Mouse (Mus musculus): ENCODE measurements around the gene Nav1. TPM values are rescaled to one million over a fixed set of nuclear protein-coding genes. Genes with fewer than 3 reads are reported as not detected.

Gene Nav1
- total and polyA plus RNA-seq, 2 experiments, result 0.83 to 1.8 TPM

- no peaks in the 10 kb centered on the region for H3K79me2 ChIP-seq (ENCODE audit: control insufficient read depth, insufficient read depth, low read length)
- no peak for DNase-seq (ENCODE audit: extremely low read depth, low read depth, low spot score)
- whole genome bisulfite sequencing, result 92% methylated on average over 13 of the region's 13 CpGs
- no peak overlapping the region for H3K27ac ChIP-seq (replicated peaks; ENCODE audit: insufficient read depth, low read depth, low read length)
- TF ChIP-seq POLR2A (IDR thresholded peaks at IDR 0.05; ENCODE audit: extremely low read depth, insufficient read depth, low read length) (no peak), CTCF (IDR thresholded peaks at IDR 0.05; ENCODE audit: low read depth, low read length) (no peak)
- no peaks in the 10 kb centered on the region for H3K27me3 ChIP-seq (ENCODE audit: control insufficient read depth, insufficient read depth, low read length)
- H3K9ac ChIP-seq (ENCODE audit: low read depth, low read length), result no peak overlapping the region
- no peaks in the 10 kb centered on the region for H3K36me3 ChIP-seq (ENCODE audit: control insufficient read depth, insufficient read depth, low read length)
- H3K4me1 ChIP-seq (ENCODE audit: control insufficient read depth, insufficient read depth, low read length), result no peaks in the 10 kb centered on the region
- no peak overlapping the region for H3K4me3 ChIP-seq (ENCODE audit: insufficient read depth, low read depth, low read length)
These were observed 136.5 kb downstream of the Nav1 start for GRCm38 (mm10) chr1:135470546-135470945.

GRCm38 (mm10) chr1:135467462-135467861 lies 139.6 kb downstream of the Nav1 start:
- Histone ChIP-seq H3K4me3 (ENCODE audit: insufficient read depth, low read depth, low read length) (no peak overlapping the region), H3K79me2 (ENCODE audit: control insufficient read depth, insufficient read depth, low read length) (no peaks in the 10 kb centered on the region), H3K9ac (ENCODE audit: low read depth, low read length) (no peak overlapping the region), H3K4me1 (ENCODE audit: control insufficient read depth, insufficient read depth, low read length) (no peaks in the 10 kb centered on the region), H3K27ac (replicated peaks; ENCODE audit: insufficient read depth, low read depth, low read length) (no peak overlapping the region), H3K36me3 (ENCODE audit: control insufficient read depth, insufficient read depth, low read length) (no peaks in the 10 kb centered on the region), H3K27me3 (ENCODE audit: control insufficient read depth, insufficient read depth, low read length) (no peaks in the 10 kb centered on the region)
- TF ChIP-seq CTCF (IDR thresholded peaks at IDR 0.05; ENCODE audit: low read depth, low read length) (no peak), POLR2A (IDR thresholded peaks at IDR 0.05; ENCODE audit: extremely low read depth, insufficient read depth, low read length) (no peak)
- DNase-seq (ENCODE audit: extremely low read depth, low read depth, low spot score), result no peak
- WGBS, result 91% methylated on average over 5 of the region's 5 CpGs

DNA sequence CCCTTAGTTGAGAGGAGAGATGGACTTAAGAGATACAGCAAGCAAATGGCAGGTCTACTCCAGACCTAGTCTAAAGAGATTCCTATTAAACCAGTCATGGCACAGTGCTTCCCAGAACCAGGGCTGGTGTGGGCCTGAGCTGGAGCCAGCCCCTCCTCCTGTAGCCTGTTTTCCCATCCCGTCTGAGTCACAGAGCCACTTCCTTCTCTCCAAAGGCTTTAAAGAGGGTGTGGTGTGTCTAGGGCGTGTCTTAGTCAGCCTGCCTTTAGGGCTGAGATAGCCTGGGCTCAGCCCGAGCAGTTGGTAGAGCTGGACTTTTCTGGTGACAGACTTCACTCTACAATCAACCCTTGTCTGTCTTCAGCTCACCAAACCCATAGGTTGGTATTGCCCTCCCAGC lies 140.2 kb downstream of the Nav1 start:
- H3K4me3 ChIP-seq (ENCODE audit: insufficient read depth, low read depth, low read length), result no peak overlapping the region
- no peak overlapping the region for H3K9ac ChIP-seq (ENCODE audit: low read depth, low read length)
- no peaks in the 10 kb centered on the region for H3K27me3 ChIP-seq (ENCODE audit: control insufficient read depth, insufficient read depth, low read length)
- H3K36me3 ChIP-seq (ENCODE audit: control insufficient read depth, insufficient read depth, low read length), result no peaks in the 10 kb centered on the region
- 68% methylated on average over 3 of the region's 3 CpGs for WGBS
- DNase-seq (ENCODE audit: extremely low read depth, low read depth, low spot score), result no peak
- H3K27ac ChIP-seq (replicated peaks; ENCODE audit: insufficient read depth, low read depth, low read length), result no peak overlapping the region
- H3K4me1 ChIP-seq (ENCODE audit: control insufficient read depth, insufficient read depth, low read length), result no peaks in the 10 kb centered on the region
- no peaks in the 10 kb centered on the region for H3K79me2 ChIP-seq (ENCODE audit: control insufficient read depth, insufficient read depth, low read length)
- no peak for TF ChIP-seq POLR2A (IDR thresholded peaks at IDR 0.05; ENCODE audit: extremely low read depth, insufficient read depth, low read length)
- no peak for TF ChIP-seq CTCF (IDR thresholded peaks at IDR 0.05; ENCODE audit: low read depth, low read length)

DNA sequence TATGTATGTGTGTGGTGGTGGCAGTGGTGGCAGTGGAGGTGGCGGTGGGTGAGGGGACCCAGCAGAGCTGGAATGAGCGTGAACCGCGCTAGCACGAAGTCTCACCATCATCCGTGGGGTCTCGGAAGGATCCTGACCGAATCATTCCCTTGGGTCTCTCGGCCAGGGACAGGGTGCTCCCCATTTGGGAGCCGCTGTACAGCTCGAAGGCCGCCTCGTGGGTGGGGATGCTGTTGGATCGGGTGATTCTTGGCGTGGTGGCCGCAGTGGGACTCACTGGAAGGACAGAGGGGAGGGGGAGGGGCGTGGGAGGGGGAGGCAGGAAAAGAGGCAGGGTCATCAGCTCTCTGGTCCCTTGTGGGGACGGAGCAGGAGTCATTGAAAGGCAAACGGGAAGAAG lies 141.4 kb downstream of the Nav1 start:
- no peak for TF ChIP-seq CTCF (IDR thresholded peaks at IDR 0.05; ENCODE audit: low read depth, low read length)
- no peak for TF ChIP-seq POLR2A (IDR thresholded peaks at IDR 0.05; ENCODE audit: extremely low read depth, insufficient read depth, low read length)

DNA sequence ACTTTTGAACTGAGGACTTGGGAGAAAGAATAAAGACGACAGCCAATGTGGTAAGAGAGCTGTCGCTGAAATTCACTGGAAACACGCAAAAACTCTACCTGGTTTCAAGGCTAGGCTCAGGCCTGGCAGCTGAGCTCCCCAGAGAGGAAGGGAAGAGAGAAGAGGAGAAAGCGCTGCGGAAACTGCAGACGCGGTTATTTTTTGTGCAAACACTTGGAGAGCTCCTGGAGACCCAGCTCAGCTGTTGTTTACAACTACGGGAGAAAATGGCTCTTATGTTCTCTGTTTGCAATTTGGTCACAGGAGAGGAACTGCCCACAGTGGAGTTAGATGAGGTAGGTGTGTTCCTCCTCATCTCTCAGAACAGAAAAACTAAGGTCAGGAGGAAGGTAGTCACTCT lies 144.4 kb downstream of the Nav1 start:
- Histone ChIP-seq H3K36me3 (ENCODE audit: control insufficient read depth, insufficient read depth, low read length) (no peaks in the 10 kb centered on the region), H3K4me1 (ENCODE audit: control insufficient read depth, insufficient read depth, low read length) (no peaks in the 10 kb centered on the region), H3K4me3 (ENCODE audit: insufficient read depth, low read depth, low read length) (no peak overlapping the region), H3K79me2 (ENCODE audit: control insufficient read depth, insufficient read depth, low read length) (no peaks in the 10 kb centered on the region), H3K27ac (replicated peaks; ENCODE audit: insufficient read depth, low read depth, low read length) (no peak overlapping the region), H3K27me3 (ENCODE audit: control insufficient read depth, insufficient read depth, low read length) (no peaks in the 10 kb centered on the region), H3K9ac (ENCODE audit: low read depth, low read length) (no peak overlapping the region)
- 79% methylated on average over 8 of the region's 8 CpGs for WGBS
- no peak for DNase-seq (ENCODE audit: extremely low read depth, low read depth, low spot score)
- TF ChIP-seq POLR2A (IDR thresholded peaks at IDR 0.05; ENCODE audit: extremely low read depth, insufficient read depth, low read length) (no peak), CTCF (IDR thresholded peaks at IDR 0.05; ENCODE audit: low read depth, low read length) (no peak)

More for the DNA sequence above, 141.4 kb downstream of the Nav1 start:
- no peak for DNase-seq (ENCODE audit: extremely low read depth, low read depth, low spot score)
- Histone ChIP-seq H3K4me1 (ENCODE audit: control insufficient read depth, insufficient read depth, low read length) (no peaks in the 10 kb centered on the region), H3K36me3 (ENCODE audit: control insufficient read depth, insufficient read depth, low read length) (no peaks in the 10 kb centered on the region), H3K27ac (replicated peaks; ENCODE audit: insufficient read depth, low read depth, low read length) (no peak overlapping the region), H3K27me3 (ENCODE audit: control insufficient read depth, insufficient read depth, low read length) (no peaks in the 10 kb centered on the region), H3K79me2 (ENCODE audit: control insufficient read depth, insufficient read depth, low read length) (no peaks in the 10 kb centered on the region), H3K4me3 (ENCODE audit: insufficient read depth, low read depth, low read length) (no peak overlapping the region), H3K9ac (ENCODE audit: low read depth, low read length) (no peak overlapping the region)
- 93% methylated on average over 18 of the region's 19 CpGs for WGBS

DNA sequence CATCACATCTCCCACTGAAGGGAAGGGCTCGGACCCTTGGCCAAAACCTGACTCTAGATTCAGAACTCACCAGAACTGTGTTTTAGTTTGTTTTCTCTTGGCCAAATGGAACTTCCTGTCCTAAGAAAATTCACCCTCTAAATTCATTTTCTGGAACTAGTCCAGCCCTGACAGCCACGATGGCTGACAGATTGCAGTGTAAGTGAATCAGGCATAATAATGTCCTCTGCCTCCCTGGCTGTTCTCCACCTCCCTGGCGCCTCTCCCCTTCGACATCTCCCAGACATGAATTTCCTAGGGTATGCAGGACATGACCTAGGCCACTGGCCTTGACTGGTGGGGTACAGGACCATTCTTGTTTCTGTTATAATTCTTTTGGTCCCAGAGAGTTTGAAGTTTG lies 144.8 kb downstream of the Nav1 start:
- TF ChIP-seq CTCF (IDR thresholded peaks at IDR 0.05; ENCODE audit: low read depth, low read length) (no peak), POLR2A (IDR thresholded peaks at IDR 0.05; ENCODE audit: extremely low read depth, insufficient read depth, low read length) (no peak)
- Histone ChIP-seq H3K4me3 (ENCODE audit: insufficient read depth, low read depth, low read length) (no peak overlapping the region), H3K27me3 (ENCODE audit: control insufficient read depth, insufficient read depth, low read length) (no peaks in the 10 kb centered on the region), H3K79me2 (ENCODE audit: control insufficient read depth, insufficient read depth, low read length) (no peaks in the 10 kb centered on the region), H3K9ac (ENCODE audit: low read depth, low read length) (no peak overlapping the region), H3K27ac (replicated peaks; ENCODE audit: insufficient read depth, low read depth, low read length) (no peak overlapping the region), H3K4me1 (ENCODE audit: control insufficient read depth, insufficient read depth, low read length) (no peaks in the 10 kb centered on the region), H3K36me3 (ENCODE audit: control insufficient read depth, insufficient read depth, low read length) (no peaks in the 10 kb centered on the region)
- WGBS, result 67% methylated on average over 4 of the region's 4 CpGs
- DNase-seq (ENCODE audit: extremely low read depth, low read depth, low spot score), result peak; percentile 18

All from liver, adult 2 months (tissue).